Mouse (Mus musculus): Measurements from ENCODE around the gene Tmprss6.

Gene Tmprss6

GRCm38 (mm10) chr15:78468379-78468937 is at the start of gene Tmprss6:
Tmprss6 (minus strand) TSS chr15:78468634.
- no peak for DNase-seq

- DNase-seq: no peak
Measured at GRCm38 (mm10) chr15:78518221-78518620, 49.8 kb upstream of the Tmprss6 start.

- DNase-seq: no peak
Measured at GRCm38 (mm10) chr15:78515759-78516158, 47.3 kb upstream of the Tmprss6 start.

- peak; percentile 87 to 91 for DNase-seq
Measured at GRCm38 (mm10) chr15:78514393-78515146, 46.1 kb upstream of the Tmprss6 start.

GRCm38 (mm10) chr15:78513019-78513418 is 44.6 kb upstream of the Tmprss6 start:
- DNase-seq: no peak

GRCm38 (mm10) chr15:78511951-78512350 is 43.5 kb upstream of the Tmprss6 start:
- no peak for DNase-seq

- DNase-seq: no peak
Measured at GRCm38 (mm10) chr15:78510736-78511135, 42.3 kb upstream of the Tmprss6 start.

- DNase-seq: peak; percentile 52 to 72
Measured at GRCm38 (mm10) chr15:78510121-78510576, 41.7 kb upstream of the Tmprss6 start.

GRCm38 (mm10) chr15:78509297-78509899 is 41.0 kb upstream of the Tmprss6 start:
- DNase-seq: no peak

GRCm38 (mm10) chr15:78508443-78508842 is 40.0 kb upstream of the Tmprss6 start:
- no peak for DNase-seq

GRCm38 (mm10) chr15:78505541-78505940 is 37.1 kb upstream of the Tmprss6 start:
- no peak for DNase-seq

- DNase-seq: no peak
Measured at GRCm38 (mm10) chr15:78504816-78505215, 36.4 kb upstream of the Tmprss6 start.

- DNase-seq: no peak
Measured at GRCm38 (mm10) chr15:78504013-78504412, 35.6 kb upstream of the Tmprss6 start.

GRCm38 (mm10) chr15:78502437-78503132 is 34.2 kb upstream of the Tmprss6 start:
- DNase-seq: no peak

GRCm38 (mm10) chr15:78494968-78495406 is 26.6 kb upstream of the Tmprss6 start, which contains the start of gene Il2rb:
Il2rb (minus strand) TSS chr15:78495271.
- DNase-seq: no peak

GRCm38 (mm10) chr15:78493401-78494010 is 25.1 kb upstream of the Tmprss6 start:
- no peak for DNase-seq

- DNase-seq: peak in 1 of 2 experiments; percentile 48
Measured at GRCm38 (mm10) chr15:78491301-78491700, 22.9 kb upstream of the Tmprss6 start.

- DNase-seq: no peak
Measured at GRCm38 (mm10) chr15:78489906-78490305, 21.5 kb upstream of the Tmprss6 start.

- DNase-seq: peak; percentile 57 to 72
Measured at GRCm38 (mm10) chr15:78489248-78489647, 20.8 kb upstream of the Tmprss6 start.

GRCm38 (mm10) chr15:78487066-78487465 is 18.6 kb upstream of the Tmprss6 start:
- DNase-seq: peak in 1 of 2 experiments; percentile 66

- no peak for DNase-seq
Measured at GRCm38 (mm10) chr15:78486564-78486963, 18.1 kb upstream of the Tmprss6 start.

GRCm38 (mm10) chr15:78483311-78483710 is 14.9 kb upstream of the Tmprss6 start:
- peak; percentile 78 for DNase-seq

- DNase-seq: no peak
Measured at GRCm38 (mm10) chr15:78482518-78482917, 14.1 kb upstream of the Tmprss6 start.

All from cerebellum, postnatal 10 days (tissue).